Comparison of ENCODE assay signal across 16 mouse cellular contexts in genomic region chr11:67431864-67432263, GRCm38 (mm10). TPM values are rescaled to one million over a fixed set of nuclear protein-coding genes. Genes with fewer than 3 reads are reported as not detected.
DNase-seq lines count a peak whose midpoint lies in the region; ATAC-seq and TF ChIP-seq lines count a peak whose summit lies in the region.
"Had no signal": no experiment of that assay in that cellular context is flagged by ENCODE, and none has a peak within 500 bp of the region (broad histone marks: within the 10 kb centered on the region; RNA-seq: fewer than 3 reads in every experiment).

No protein-coding gene starts in this region.

- H3K9ac ChIP-seq in hindbrain, embryonic 16.5 days (ENCODE audit: low read depth, low read length): no peak overlapping the region
- H3K9ac ChIP-seq in lung, postnatal 0 days (replicated peaks; ENCODE audit: low read depth): no peak overlapping the region
- H3K9ac ChIP-seq: embryonic facial prominence, embryonic 15.5 days; liver, embryonic 15.5 days; midbrain, embryonic 12.5 days had no signal

- no peaks in the 10 kb centered on the region for H3K9me3 ChIP-seq in hindbrain, embryonic 10.5 days
- H3K9me3 ChIP-seq in hindbrain, embryonic 16.5 days (ENCODE audit: control insufficient read depth, low read length): no peaks in the 10 kb centered on the region
- no peaks in the 10 kb centered on the region for H3K9me3 ChIP-seq in lung, postnatal 0 days (ENCODE audit: low read length)
- H3K9me3 ChIP-seq: embryonic facial prominence, embryonic 15.5 days; liver, embryonic 15.5 days; midbrain, embryonic 12.5 days had no signal

- no peak overlapping the region for H3K27ac ChIP-seq in hindbrain, embryonic 10.5 days
- H3K27ac ChIP-seq in hindbrain, embryonic 16.5 days (ENCODE audit: low read depth, low read length): no peak overlapping the region
- H3K27ac ChIP-seq in lung, postnatal 0 days (ENCODE audit: low read length): no peak overlapping the region
- H3K27ac ChIP-seq: embryonic facial prominence, embryonic 15.5 days; liver, embryonic 15.5 days; midbrain, embryonic 12.5 days had no signal

- no peak for ATAC-seq in hindbrain, embryonic 16.5 days
- no peak for ATAC-seq in lung, postnatal 0 days
- ATAC-seq: CD4-positive, CD25-positive, alpha-beta regulatory T cell, adult 4 months; inflammation-experienced regulatory T-cells, adult 6 months had no signal

- DNase-seq in hindbrain, embryonic 10.5 days (ENCODE audit: low spot score): peak; percentile 21
- DNase-seq in lung, postnatal 0 days (ENCODE audit: low spot score): no peak
- DNase-seq in lung, postnatal 36 days: no peak
- DNase-seq in NIH3T3 (ENCODE audit: low read depth) (peak; percentile 28), adipocyte (ENCODE audit: low spot score) (no peak)
- DNase-seq in mesoderm, embryonic 11.5 days (ENCODE audit: low read depth, low spot score): peak; percentile 23
- DNase-seq in adrenal gland, adult 2 months: no peak
- DNase-seq: cerebellum, adult 11-12 months; thymus, postnatal 14 days had no signal

- WGBS in hindbrain, embryonic 10.5 days: 72% methylated on average over 4 of the region's 4 CpGs
- WGBS in hindbrain, embryonic 16.5 days: 76% methylated on average over 4 of the region's 4 CpGs
- 65% methylated on average over 4 of the region's 4 CpGs for WGBS in lung, postnatal 0 days

- H3K27me3 ChIP-seq in hindbrain, embryonic 10.5 days (ENCODE audit: insufficient read depth, poor library complexity, severe bottlenecking): 0 out of 2 replicates have a peak, but pooled peaks cover 3% of the 10 kb centered on the region
- H3K27me3 ChIP-seq in hindbrain, embryonic 16.5 days (replicated peaks; ENCODE audit: control insufficient read depth, insufficient read depth, low read length): no peaks in the 10 kb centered on the region
- H3K27me3 ChIP-seq in lung, postnatal 0 days (replicated peaks; ENCODE audit: insufficient read depth, low read length): no peaks in the 10 kb centered on the region
- H3K27me3 ChIP-seq: embryonic facial prominence, embryonic 15.5 days; liver, embryonic 15.5 days; midbrain, embryonic 12.5 days had no signal

- H3K4me3 ChIP-seq in hindbrain, embryonic 10.5 days: no peak overlapping the region
- no peak overlapping the region for H3K4me3 ChIP-seq in hindbrain, embryonic 16.5 days (ENCODE audit: low read length)
- H3K4me3 ChIP-seq in lung, postnatal 0 days (ENCODE audit: low read depth, low read length): no peak overlapping the region
- H3K4me3 ChIP-seq: embryonic facial prominence, embryonic 15.5 days; liver, embryonic 15.5 days; midbrain, embryonic 12.5 days had no signal

- H3K4me2 ChIP-seq in hindbrain, embryonic 16.5 days (ENCODE audit: low read length): no peak overlapping the region
- no peak overlapping the region for H3K4me2 ChIP-seq in lung, postnatal 0 days (replicated peaks; ENCODE audit: low read depth, low read length)
- H3K4me2 ChIP-seq: embryonic facial prominence, embryonic 15.5 days; heart, embryonic 11.5 days; liver, embryonic 15.5 days; midbrain, embryonic 12.5 days had no signal

- peak; percentile 57 for TF ChIP-seq CTCF in lung, postnatal 0 days (IDR thresholded peaks at IDR 0.05)

- no peak for TF ChIP-seq EP300 in lung, postnatal 0 days (IDR thresholded peaks at IDR 0.05)

- peaks cover 6% of the 10 kb centered on the region for H3K4me1 ChIP-seq in hindbrain, embryonic 10.5 days (replicated peaks)
- H3K4me1 ChIP-seq in hindbrain, embryonic 16.5 days (ENCODE audit: control insufficient read depth, insufficient read depth, low read depth, low read length): peaks cover 6% of the 10 kb centered on the region
- H3K4me1 ChIP-seq in lung, postnatal 0 days (ENCODE audit: insufficient read depth, low read depth, low read length): no peaks in the 10 kb centered on the region
- H3K4me1 ChIP-seq: liver, embryonic 15.5 days had no signal

- no peaks in the 10 kb centered on the region for H3K36me3 ChIP-seq in hindbrain, embryonic 10.5 days
- H3K36me3 ChIP-seq in hindbrain, embryonic 16.5 days (ENCODE audit: control insufficient read depth, insufficient read depth, low read length): no peaks in the 10 kb centered on the region
- no peaks in the 10 kb centered on the region for H3K36me3 ChIP-seq in lung, postnatal 0 days (ENCODE audit: insufficient read depth, low read length)
- H3K36me3 ChIP-seq: embryonic facial prominence, embryonic 15.5 days; liver, embryonic 15.5 days; midbrain, embryonic 12.5 days had no signal

RNA-seq across cellular contexts. Expression of gene Gas7, which starts 23.4 kb away (rescaled TPM):
- 3.5 and 4.2 TPM in 2 replicates for polyA plus RNA-seq in hindbrain, embryonic 10.5 days (2016; fragmentation: Nextera tagmentation; extraction: Ambion mirVana)
- polyA plus RNA-seq in hindbrain, embryonic 16.5 days (2015; fragmentation: Nextera tagmentation; extraction: Ambion mirVana): 31.0 and 34.8 TPM in 2 replicates
- 18.7 and 20.9 TPM in 2 replicates for polyA plus RNA-seq in lung, postnatal 0 days (2015; fragmentation: Nextera tagmentation; extraction: Ambion mirVana)
- total RNA-seq in adrenal gland, adult 2 months (2021): 10 to 100 TPM; 33.2 to 78.4 TPM
- polyA plus RNA-seq in adrenal gland, adult 2 months (2012; rRNA removed): 6.9 and 7.4 TPM in 2 replicates

Comparison
In these comparisons a context has a peak if more than half of its experiments do, and no peak if none do; other contexts are left out.
1. DNase-seq: peak in hindbrain, embryonic 10.5 days (single experiment), NIH3T3 (single experiment) and mesoderm, embryonic 11.5 days (single experiment); none in lung, postnatal 0 days (single experiment), lung, postnatal 36 days (single experiment), adrenal gland, adult 2 months (single experiment) and adipocyte (single experiment).